Mouse (Mus musculus) ES-Bruce4 (cell line): Measurements from ENCODE around the gene Capn2.

Source experiments
- CTCF ChIP-seq: IDR thresholded peaks from one replicate; pipeline ENCODE4 v1.8.1; 2011; ENCODE audit warnings: low read depth, low read length
- POLR2A ChIP-seq: IDR thresholded peaks from one replicate; pipeline ENCODE4 v1.8.1; 2011; ENCODE audit warnings: low read length; ENCODE audit not compliant: insufficient read depth

DNA sequence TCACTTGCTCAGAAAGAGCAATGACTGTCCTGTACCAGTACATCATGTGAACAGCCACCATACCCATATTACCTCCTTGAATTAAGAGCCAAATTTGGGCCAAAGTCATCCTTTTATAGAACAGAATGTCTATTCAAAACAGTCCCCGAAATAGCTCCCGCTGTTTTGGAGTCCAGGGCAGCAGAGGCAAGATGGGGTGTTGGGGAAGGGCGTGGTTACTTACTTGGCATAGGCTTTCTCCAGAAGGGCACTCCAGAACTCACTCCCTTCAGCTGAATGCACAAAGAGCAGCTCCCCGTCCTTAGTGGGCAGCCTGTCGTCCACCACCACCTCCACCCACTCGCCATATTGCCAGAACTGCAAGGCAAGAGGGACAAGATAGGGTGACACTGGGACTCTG lies 25.6 kb downstream of the Capn2 start:
- no peak for TF ChIP-seq POLR2A
- no peak for TF ChIP-seq CTCF
